Mouse (Mus musculus) heart, adult 2 months (tissue): ENCODE results near the gene Dcst1.

Source experiments
- EP300 ChIP-seq: fragments of 200-500 bp; IDR thresholded peaks from 2 replicates; pipeline ENCODE4 v1.6.1; 2011; ENCODE audit warnings: low read depth, low read length, control low read depth; ENCODE audit not compliant: insufficient read depth
- POLR2A ChIP-seq: fragments of 200-500 bp; IDR thresholded peaks from 2 replicates; pipeline ENCODE4 v1.6.1; 2011; ENCODE audit warnings: mild to moderate bottlenecking, low read depth, low read length, control low read depth; ENCODE audit not compliant: insufficient read depth

GRCm38 (mm10) chr3:89343279-89343678 lies 21.8 kb downstream of the Dcst1 start:
- TF ChIP-seq EP300: no peak
- TF ChIP-seq POLR2A: no peak
